22 mouse cellular contexts compared by ENCODE assay signal in the genomic region with DNA sequence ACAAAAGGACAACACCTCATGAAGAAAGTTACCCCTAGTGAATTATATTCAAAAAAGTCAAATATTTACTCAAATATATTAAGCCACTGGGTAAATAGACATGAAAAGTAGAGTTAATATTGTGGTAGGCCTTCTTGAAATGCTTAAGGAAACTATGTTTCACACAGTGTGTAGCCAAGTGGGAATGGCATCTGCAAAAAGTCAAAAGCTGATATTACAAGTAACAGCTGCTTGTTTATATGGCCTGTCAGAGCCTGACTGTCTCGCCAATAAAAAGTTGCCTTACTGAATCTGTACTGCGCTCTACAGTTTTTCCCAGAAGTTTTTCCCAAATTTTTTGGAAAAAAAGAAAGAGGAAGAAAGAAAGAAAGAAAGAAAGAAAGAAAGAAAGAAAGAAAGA.
DNase-seq lines count a peak whose midpoint lies in the region; ATAC-seq and TF ChIP-seq lines count a peak whose summit lies in the region.
"Had no signal": no experiment of that assay in that cellular context is flagged by ENCODE, and none has a peak within 500 bp of the region (broad histone marks: within the 10 kb centered on the region; RNA-seq: fewer than 3 reads in every experiment).

No protein-coding gene starts in this region.

- peak; percentile 79 for DNase-seq in lung, embryonic 14.5 days
- no peak for DNase-seq in lung, postnatal 4 days
- DNase-seq in lung, adult 2 months, result no peak
- peak; percentile 0 for DNase-seq in lung, postnatal 36 days
- no peak for DNase-seq in lung, postnatal 10 days
- DNase-seq: adrenal gland, adult 2 months; adrenal gland, postnatal 10 days; adrenal gland, postnatal 25 days; cerebellum, adult 11 months; cerebellum, adult 18-20 months; cerebellum, adult 8-10 months; cerebellum, adult 9-11 months; cerebellum, postnatal 14 days; cerebellum, postnatal 36 days; embryo, embryonic 11 days had no signal

- no peak for TF ChIP-seq POLR2A in lung, adult 2 months (IDR thresholded peaks at IDR 0.05; ENCODE audit: borderline replicate concordance, extremely low read depth, low read depth, low read length)

- H3K27me3 ChIP-seq in lung, embryonic 14.5 days (ENCODE audit: insufficient read depth, low read length), result no peaks in the 10 kb centered on the region
- no peaks in the 10 kb centered on the region for H3K27me3 ChIP-seq in lung, embryonic 16.5 days (ENCODE audit: control insufficient read depth, insufficient read depth, low read depth, low read length)
- H3K27me3 ChIP-seq: embryonic facial prominence, embryonic 13.5 days; embryonic facial prominence, embryonic 15.5 days; forebrain, embryonic 12.5 days had no signal

- H3K9ac ChIP-seq in lung, embryonic 14.5 days, result no peak overlapping the region
- no peak overlapping the region for H3K9ac ChIP-seq in lung, embryonic 16.5 days (ENCODE audit: low read length)
- H3K9ac ChIP-seq: embryonic facial prominence, embryonic 13.5 days; embryonic facial prominence, embryonic 15.5 days; forebrain, embryonic 12.5 days had no signal

- H3K4me3 ChIP-seq in lung, embryonic 14.5 days (ENCODE audit: low read depth, low read length), result no peak overlapping the region
- H3K4me3 ChIP-seq in lung, embryonic 16.5 days (ENCODE audit: low read length), result no peak overlapping the region
- H3K4me3 ChIP-seq in lung, adult 2 months (replicated peaks; ENCODE audit: extremely low read depth, low read depth, low read length), result no peak overlapping the region
- H3K4me3 ChIP-seq: embryonic facial prominence, embryonic 13.5 days; embryonic facial prominence, embryonic 15.5 days; erythroblast, embryonic 14.5 days; forebrain, embryonic 10.5 days; forebrain, embryonic 12.5 days had no signal

- H3K27ac ChIP-seq in lung, embryonic 14.5 days (ENCODE audit: low read depth), result no peak overlapping the region
- no peak overlapping the region for H3K27ac ChIP-seq in lung, embryonic 16.5 days (ENCODE audit: low read length)
- H3K27ac ChIP-seq: embryonic facial prominence, embryonic 13.5 days; embryonic facial prominence, embryonic 15.5 days; forebrain, embryonic 10.5 days; forebrain, embryonic 12.5 days had no signal

- H3K9me3 ChIP-seq in lung, embryonic 14.5 days (ENCODE audit: low read depth, low read length), result no peaks in the 10 kb centered on the region
- no peaks in the 10 kb centered on the region for H3K9me3 ChIP-seq in lung, embryonic 16.5 days (ENCODE audit: control insufficient read depth, low read length)
- H3K9me3 ChIP-seq: embryonic facial prominence, embryonic 13.5 days; embryonic facial prominence, embryonic 15.5 days; forebrain, embryonic 10.5 days; forebrain, embryonic 12.5 days had no signal

- no peak for TF ChIP-seq CTCF in lung, embryonic 14.5 days (IDR thresholded peaks at IDR 0.05; ENCODE audit: low read depth)
- no peak for TF ChIP-seq CTCF in lung, adult 2 months (IDR thresholded peaks at IDR 0.05; ENCODE audit: insufficient read depth, low read length)

- no peaks in the 10 kb centered on the region for H3K36me3 ChIP-seq in lung, embryonic 14.5 days (ENCODE audit: insufficient read depth)
- H3K36me3 ChIP-seq in lung, embryonic 16.5 days (ENCODE audit: control insufficient read depth, insufficient read depth, low read length), result no peaks in the 10 kb centered on the region
- H3K36me3 ChIP-seq: embryonic facial prominence, embryonic 13.5 days; embryonic facial prominence, embryonic 15.5 days; forebrain, embryonic 10.5 days; forebrain, embryonic 12.5 days had no signal

- no peak overlapping the region for H3K4me2 ChIP-seq in lung, embryonic 14.5 days
- no peak overlapping the region for H3K4me2 ChIP-seq in lung, embryonic 16.5 days (ENCODE audit: low read depth, low read length)
- H3K4me2 ChIP-seq: embryonic facial prominence, embryonic 13.5 days; embryonic facial prominence, embryonic 15.5 days; forebrain, embryonic 12.5 days had no signal

- H3K4me1 ChIP-seq in lung, embryonic 14.5 days (ENCODE audit: insufficient read depth), result no peaks in the 10 kb centered on the region
- H3K4me1 ChIP-seq in lung, embryonic 16.5 days (replicated peaks; ENCODE audit: control insufficient read depth, insufficient read depth, low read length), result no peaks in the 10 kb centered on the region
- no peaks in the 10 kb centered on the region for H3K4me1 ChIP-seq in lung, adult 2 months (ENCODE audit: control insufficient read depth, insufficient read depth, low read length)
- H3K4me1 ChIP-seq: embryonic facial prominence, embryonic 13.5 days; embryonic facial prominence, embryonic 15.5 days; forebrain, embryonic 10.5 days; forebrain, embryonic 12.5 days had no signal

- 40% methylated on average over 2 of the region's 2 CpGs for WGBS in lung, embryonic 14.5 days
- WGBS in lung, embryonic 16.5 days, result 48% methylated on average over 2 of the region's 2 CpGs
- 64% methylated on average over 2 of the region's 2 CpGs for WGBS in lung, adult 2 months

- peak; percentile 97 for ATAC-seq in lung, embryonic 14.5 days (ENCODE audit: insufficient read depth)
- peak; percentile 93 for ATAC-seq in lung, embryonic 16.5 days (ENCODE audit: low read depth)
- ATAC-seq: forebrain, embryonic 14.5 days had no signal

Comparison
In these comparisons a context has a peak if more than half of its experiments do, and no peak if none do; other contexts are left out.
1. DNase-seq: peak in lung, embryonic 14.5 days (single experiment) and lung, postnatal 36 days (single experiment); none in lung, postnatal 4 days (0 of 2), lung, adult 2 months (single experiment) and lung, postnatal 10 days (single experiment).